Mouse (Mus musculus) heart, adult 2 months (tissue): ENCODE measurements at regions not wholly inside any gene's neighbourhood (a gene's known extent, or its start where the extent isn't known, plus 50 kb on each side); places are given as distances from the start of the nearest gene placed in this dataset.
"Not testable (repeated sequence)": the region's sequence is repeated elsewhere in the genome, so short reads cannot be mapped to it uniquely, and the experiment has no call there.

Source experiments
- DNase-seq, 2 experiments: peaks; one replicate each; pipeline ENCODE4 v3.0.0; 2021
- H3K27ac ChIP-seq: fragments of 200-600 bp; 2 replicates; pipeline ENCODE4 v1.8.1; 2022
- H3K27me3 ChIP-seq: fragments of 200-500 bp; 2 replicates; pipeline ENCODE4 v1.6.1; 2012; ENCODE audit warnings: mild to moderate bottlenecking, low read length, inconsistent platforms, mixed read lengths; ENCODE audit not compliant: control insufficient read depth, insufficient read depth
- H3K36me3 ChIP-seq: fragments of 200-500 bp; 2 replicates; pipeline ENCODE4 v1.6.1; 2012; ENCODE audit warnings: low read length, inconsistent platforms; ENCODE audit not compliant: control insufficient read depth, insufficient read depth
- H3K4me1 ChIP-seq: fragments of 200-500 bp; 2 replicates; pipeline ENCODE4 v1.6.1; 2011; ENCODE audit warnings: low read length; ENCODE audit not compliant: control insufficient read depth, insufficient read depth
- H3K4me3 ChIP-seq: fragments of 200-600 bp; 2 replicates; pipeline ENCODE4 v1.8.1; 2022
- H3K79me2 ChIP-seq: fragments of 200-500 bp; replicated peaks from 2 replicates; pipeline ENCODE4 v1.6.1; 2012; ENCODE audit warnings: mild to moderate bottlenecking, inconsistent platforms, low read length, moderate library complexity, mixed read lengths; ENCODE audit not compliant: control insufficient read depth, insufficient read depth
- H3K9ac ChIP-seq: fragments of 200-500 bp; 2 replicates; pipeline ENCODE4 v1.6.1; 2012; ENCODE audit warnings: low read depth, mild to moderate bottlenecking, control low read depth, inconsistent platforms, low read length, mixed read lengths
- CTCF ChIP-seq: fragments of 200-600 bp; IDR thresholded peaks from 2 replicates; pipeline ENCODE4 v1.8.1; 2022; ENCODE audit warnings: antibody characterized with exemption, mild to moderate bottlenecking, moderate library complexity
- EP300 ChIP-seq: fragments of 200-500 bp; IDR thresholded peaks from 2 replicates; pipeline ENCODE4 v1.6.1; 2011; ENCODE audit warnings: low read depth, low read length, control low read depth; ENCODE audit not compliant: insufficient read depth
- POLR2A ChIP-seq: fragments of 200-500 bp; IDR thresholded peaks from 2 replicates; pipeline ENCODE4 v1.6.1; 2011; ENCODE audit warnings: mild to moderate bottlenecking, low read depth, low read length, control low read depth; ENCODE audit not compliant: insufficient read depth
- WGBS: fragments of 180-500 bp; shearing (Covaris S2); methylation state at CpG from one replicate; pipeline ENCODE4 v1.1.7; 2018; 5-methylcytosine and 5-hydroxymethylcytosine counted together
- intact Hi-C: fragments of 180-260 bp; cut with DNase I; formaldehyde crosslinking; loops from one replicate; pipeline ENCODE4 v1.15.1; 2025

DNA sequence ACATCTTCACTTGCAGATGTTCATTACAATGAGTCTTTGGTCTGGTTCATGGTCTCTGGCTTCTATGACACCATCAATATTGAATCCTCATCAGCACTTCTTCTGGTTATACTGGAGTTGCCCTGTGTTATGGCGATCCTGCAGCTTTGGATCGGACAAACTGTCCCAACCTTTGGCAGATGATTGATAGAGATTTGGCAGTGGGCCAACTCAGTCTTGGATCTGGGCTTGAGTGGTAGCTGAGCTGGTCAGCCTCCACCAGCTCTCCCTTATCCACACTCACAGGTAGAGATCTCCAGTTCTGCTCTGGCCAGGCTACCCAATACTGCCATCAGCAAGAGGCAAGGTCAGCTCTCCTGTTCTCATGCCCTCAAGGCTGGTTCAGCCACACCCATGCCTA, 168.4 kb upstream of the Crygf start:
- Histone ChIP-seq H3K79me2 (no peaks in the 10 kb centered on the region), H3K27me3 (no peaks in the 10 kb centered on the region), H3K4me3 (no peak overlapping the region), H3K36me3 (no peaks in the 10 kb centered on the region), H3K27ac (no peak overlapping the region), H3K9ac (no peak overlapping the region), H3K4me1 (no peaks in the 10 kb centered on the region)
- TF ChIP-seq POLR2A (no peak), EP300 (no peak), CTCF (no peak)
- intact Hi-C loops = no loop called here
- no peak for DNase-seq
- WGBS = 66% methylated on average over 2 of the region's 2 CpGs

DNA sequence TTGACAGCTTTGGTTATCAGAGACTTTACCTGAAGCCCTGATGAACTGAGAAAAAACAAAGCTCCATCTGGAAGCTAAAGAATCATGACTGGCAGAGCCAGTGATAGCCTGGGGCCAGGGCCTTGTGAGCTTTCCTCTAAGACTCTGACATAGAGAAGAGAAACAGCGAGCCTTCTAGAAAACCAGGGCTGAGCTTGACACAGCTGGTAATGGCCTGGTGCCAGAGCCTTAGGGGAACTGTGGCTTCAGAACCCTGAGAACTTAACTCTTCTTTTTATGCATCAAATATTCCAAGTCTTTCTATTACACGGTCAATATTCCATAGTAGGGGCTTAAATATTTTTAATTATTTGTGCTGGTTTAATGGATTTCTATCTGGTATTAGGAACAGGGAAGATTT, 165.2 kb upstream of the Crygf start:
- intact Hi-C loops = no loop called here
- no peak overlapping the region for H3K4me3 ChIP-seq
- H3K4me1 ChIP-seq = no peaks in the 10 kb centered on the region
- 57% methylated on average over 2 of the region's 2 CpGs for WGBS
- H3K79me2 ChIP-seq = no peaks in the 10 kb centered on the region
- no peaks in the 10 kb centered on the region for H3K27me3 ChIP-seq
- TF ChIP-seq CTCF (no peak), POLR2A (no peak), EP300 (no peak)
- no peaks in the 10 kb centered on the region for H3K36me3 ChIP-seq
- no peak overlapping the region for H3K27ac ChIP-seq
- no peak for DNase-seq
- H3K9ac ChIP-seq = no peak overlapping the region

DNA sequence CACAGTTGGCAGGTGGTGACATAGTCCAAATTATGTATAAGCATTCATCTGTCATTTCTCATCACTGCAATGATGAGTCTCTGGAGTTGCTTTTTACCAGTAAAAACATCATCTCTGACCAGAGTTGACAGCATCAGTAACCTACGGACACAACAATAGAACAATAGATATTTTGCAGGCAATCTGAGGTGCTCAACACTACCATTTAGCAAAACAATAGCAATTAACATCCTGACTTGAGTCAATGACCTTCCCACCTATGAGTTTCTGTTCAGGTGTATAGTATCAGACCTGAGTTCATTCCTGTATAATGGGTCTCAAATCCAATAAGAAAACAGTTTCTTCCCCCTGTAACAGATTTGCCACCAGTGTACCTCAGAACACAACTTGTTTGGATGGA, 126.1 kb upstream of the Crygf start:
- H3K4me3 ChIP-seq = no peak overlapping the region
- H3K4me1 ChIP-seq = no peaks in the 10 kb centered on the region
- intact Hi-C loops = no loop called here
- no peaks in the 10 kb centered on the region for H3K79me2 ChIP-seq
- no peak for DNase-seq
- WGBS = 77% methylated on average over 1 of the region's 1 CpGs
- no peak overlapping the region for H3K27ac ChIP-seq
- no peaks in the 10 kb centered on the region for H3K36me3 ChIP-seq
- no peaks in the 10 kb centered on the region for H3K27me3 ChIP-seq
- no peak overlapping the region for H3K9ac ChIP-seq
- TF ChIP-seq EP300 (no peak), CTCF (no peak), POLR2A (no peak)

GRCm38 (mm10) chr1:65820771-65821170, 105.5 kb upstream of the Crygf start:
- H3K27ac ChIP-seq = no peak overlapping the region
- H3K4me1 ChIP-seq = no peaks in the 10 kb centered on the region
- H3K79me2 ChIP-seq = no peaks in the 10 kb centered on the region
- H3K4me3 ChIP-seq = no peak overlapping the region
- WGBS = 72% methylated on average over 5 of the region's 5 CpGs
- no peaks in the 10 kb centered on the region for H3K36me3 ChIP-seq
- intact Hi-C loops = no loop called here
- no peak overlapping the region for H3K9ac ChIP-seq
- H3K27me3 ChIP-seq = no peaks in the 10 kb centered on the region
- no peak for TF ChIP-seq CTCF
- no peak for TF ChIP-seq POLR2A
- no peak for TF ChIP-seq EP300
- DNase-seq = no peak

- no peaks in the 10 kb centered on the region for H3K4me1 ChIP-seq
- intact Hi-C loops = no loop called here
- no peak overlapping the region for H3K4me3 ChIP-seq
- no peak overlapping the region for H3K9ac ChIP-seq
- DNase-seq = no peak
- no peak for TF ChIP-seq EP300
- TF ChIP-seq POLR2A = no peak
- no peak for TF ChIP-seq CTCF
- 75% methylated on average over 2 of the region's 2 CpGs for WGBS
- no peaks in the 10 kb centered on the region for H3K79me2 ChIP-seq
- no peaks in the 10 kb centered on the region for H3K27me3 ChIP-seq
- H3K36me3 ChIP-seq = no peaks in the 10 kb centered on the region
- no peak overlapping the region for H3K27ac ChIP-seq
Observed at GRCm38 (mm10) chr1:65841116-65841515, 85.2 kb upstream of the Crygf start.

DNA sequence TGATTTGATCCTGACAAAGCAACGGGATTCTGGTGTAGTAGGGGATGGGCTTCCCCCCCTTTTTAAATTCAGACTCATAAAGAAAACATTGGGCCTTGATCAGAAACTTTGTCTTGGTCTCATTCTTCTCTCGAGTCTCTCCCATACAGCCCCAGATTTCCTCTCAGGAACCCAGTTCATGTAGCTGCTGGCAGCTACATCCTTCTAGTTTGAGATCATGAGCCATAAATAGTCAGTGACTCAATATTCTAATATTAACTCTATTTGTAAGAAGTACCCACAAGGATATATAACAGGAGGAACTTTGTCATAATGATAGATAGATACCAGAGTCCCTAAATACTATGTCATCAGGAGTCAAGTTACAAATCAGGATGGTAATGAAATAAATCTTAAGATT, 79.3 kb upstream of the Crygf start:
- peak overlapping the region; percentile 62 for H3K27ac ChIP-seq
- H3K79me2 ChIP-seq = no peaks in the 10 kb centered on the region
- no peak overlapping the region for H3K4me3 ChIP-seq
- H3K4me1 ChIP-seq = peaks cover 2% of the 10 kb centered on the region; the same call in 1 of the 2 replicates
- intact Hi-C loops = no loop called here
- H3K9ac ChIP-seq = peak overlapping the region; percentile 44
- H3K27me3 ChIP-seq = no peaks in the 10 kb centered on the region
- TF ChIP-seq POLR2A = no peak
- no peak for TF ChIP-seq EP300
- no peak for TF ChIP-seq CTCF
- no peaks in the 10 kb centered on the region for H3K36me3 ChIP-seq
- DNase-seq = no peak
- WGBS = 3% methylated on average over 2 of the region's 2 CpGs

DNA sequence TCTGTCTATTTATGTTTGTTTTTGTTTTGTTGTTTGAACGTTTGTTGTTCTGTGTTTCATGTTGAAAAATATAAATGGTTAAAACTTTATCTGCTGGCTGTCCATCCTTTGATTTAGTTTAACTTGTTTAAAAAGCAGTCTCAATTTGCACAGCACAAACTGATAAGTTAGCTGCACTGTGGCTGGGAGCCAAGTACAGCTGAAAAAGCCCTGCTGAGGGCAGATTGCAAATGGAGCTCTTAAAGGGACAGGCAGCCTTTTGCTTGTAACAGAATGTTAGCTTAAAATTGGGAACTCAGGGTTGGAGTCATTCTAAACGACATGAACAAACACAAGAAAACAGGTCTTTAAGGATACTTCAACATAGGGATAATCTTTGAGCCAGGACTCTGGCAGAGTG, 52.6 kb upstream of the Crygf start:
- H3K36me3 ChIP-seq, H3K4me1 ChIP-seq, H3K9ac ChIP-seq, H3K79me2 ChIP-seq, intact Hi-C loops, H3K27me3 ChIP-seq: not testable (repeated sequence)
- peak; percentile 26 to 44 for DNase-seq
- peak overlapping the region; percentile 14; the same call in 1 of the 2 replicates for H3K4me3 ChIP-seq
- WGBS = 29% methylated on average over 2 of the region's 2 CpGs
- peak overlapping the region; percentile 42 for H3K27ac ChIP-seq
